In the genomic region with DNA sequence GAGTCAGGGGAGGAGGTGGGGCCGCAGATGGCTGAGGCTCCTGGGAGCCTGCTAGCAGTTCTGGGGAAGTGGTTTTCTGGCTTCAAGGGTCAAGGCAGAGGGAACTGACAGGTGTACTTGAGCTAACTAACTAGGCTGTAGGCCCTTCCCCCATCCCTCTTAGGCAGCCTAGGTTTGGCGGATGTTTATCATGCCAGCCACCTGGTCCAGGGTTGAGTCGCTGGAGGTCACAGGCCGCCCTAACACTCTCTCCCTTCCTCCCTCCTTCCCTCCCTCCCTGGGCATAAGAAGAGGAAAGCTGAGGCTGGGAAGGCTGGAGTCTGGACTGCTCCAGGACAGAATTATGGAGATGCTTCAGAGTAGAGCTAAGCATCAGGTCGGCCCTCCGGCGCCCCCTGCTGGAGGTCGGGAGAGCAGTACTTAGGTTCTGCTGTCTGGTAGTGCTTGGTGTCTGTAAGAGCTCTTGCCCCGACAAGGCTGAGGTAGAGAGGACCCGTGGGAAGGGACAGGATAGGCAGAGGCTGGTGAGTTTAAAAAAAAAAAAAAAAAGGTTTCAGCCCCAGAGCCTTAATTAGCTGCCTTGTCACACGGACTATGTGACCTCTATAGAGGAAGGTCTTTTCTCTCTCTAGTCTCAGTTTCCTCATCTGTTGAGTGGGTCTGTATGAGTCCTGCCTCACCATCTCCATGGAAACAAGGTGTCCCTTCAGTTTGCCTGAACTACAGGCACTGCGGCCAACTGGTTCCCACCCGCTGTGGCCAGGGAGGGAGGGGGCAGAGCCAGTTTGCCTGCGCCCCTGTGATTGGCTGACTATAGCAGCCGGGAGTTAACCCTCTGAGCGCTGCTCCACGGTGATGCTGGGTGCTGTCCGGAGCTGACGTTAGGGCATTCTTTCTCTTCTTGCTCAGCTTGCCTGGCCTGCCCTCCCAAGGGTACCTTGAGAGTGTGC, we compare ENCODE assay signal across 8 mouse cellular contexts. TPM values are rescaled to one million over a fixed set of nuclear protein-coding genes. Genes with fewer than 3 reads are reported as not detected.
DNase-seq lines count a peak whose midpoint lies in the region; ATAC-seq and TF ChIP-seq lines count a peak whose summit lies in the region.

No protein-coding gene starts in this region.

- peaks cover 32% of the 10 kb centered on the region for H3K4me1 ChIP-seq in bone marrow macrophage, adult 2 months (ENCODE audit: control insufficient read depth, insufficient read depth, low read length)
- H3K4me1 ChIP-seq in embryonic facial prominence, embryonic 15.5 days: peaks cover 58% of the 10 kb centered on the region
- H3K4me1 ChIP-seq in heart, embryonic 10.5 days: peaks cover 61% of the 10 kb centered on the region
- H3K4me1 ChIP-seq in kidney, embryonic 14.5 days (ENCODE audit: control insufficient read depth, insufficient read depth, low read length): peaks cover 39% of the 10 kb centered on the region
- H3K4me1 ChIP-seq in limb, embryonic 15.5 days: peaks cover 58% of the 10 kb centered on the region
- peaks cover 53% of the 10 kb centered on the region for H3K4me1 ChIP-seq in midbrain, embryonic 16.5 days (ENCODE audit: control insufficient read depth, insufficient read depth, low read length)

- H3K9ac ChIP-seq in embryonic facial prominence, embryonic 15.5 days: no peak overlapping the region
- H3K9ac ChIP-seq in kidney, embryonic 14.5 days (ENCODE audit: low read depth, low read length): peak overlapping the region; percentile 29; the same call in 1 of the 2 replicates
- H3K9ac ChIP-seq in limb, embryonic 15.5 days: no peak overlapping the region
- H3K9ac ChIP-seq in midbrain, embryonic 16.5 days (ENCODE audit: low read depth, low read length): peak overlapping the region; percentile 50

- 0 out of 2 replicates have a peak overlapping the region, but pooled peaks have one; percentile 1 for H3K27ac ChIP-seq in bone marrow macrophage, adult 2 months (ENCODE audit: insufficient read depth, low read depth, low read length)
- H3K27ac ChIP-seq in embryonic facial prominence, embryonic 15.5 days (replicated peaks): 0 out of 2 replicates have a peak overlapping the region, but pooled peaks have one; percentile 17
- H3K27ac ChIP-seq in heart, embryonic 10.5 days: peak overlapping the region; percentile 37; the same call in 1 of the 2 replicates
- H3K27ac ChIP-seq in kidney, embryonic 14.5 days (ENCODE audit: low read depth, low read length): peak overlapping the region; percentile 17; the same call in 1 of the 2 replicates
- peak overlapping the region; percentile 13; the same call in 1 of the 2 replicates for H3K27ac ChIP-seq in limb, embryonic 15.5 days
- no peak overlapping the region for H3K27ac ChIP-seq in midbrain, embryonic 16.5 days (ENCODE audit: low read length)

- peaks cover 66% of the 10 kb centered on the region for H3K36me3 ChIP-seq in embryonic facial prominence, embryonic 15.5 days
- peaks cover 92% of the 10 kb centered on the region for H3K36me3 ChIP-seq in heart, embryonic 10.5 days
- H3K36me3 ChIP-seq in kidney, embryonic 14.5 days (ENCODE audit: control insufficient read depth, insufficient read depth, low read length): peaks cover 82% of the 10 kb centered on the region
- H3K36me3 ChIP-seq in limb, embryonic 15.5 days: peaks cover 74% of the 10 kb centered on the region
- H3K36me3 ChIP-seq in midbrain, embryonic 16.5 days (ENCODE audit: control insufficient read depth, insufficient read depth, low read length): peaks cover 25% of the 10 kb centered on the region

- 7% methylated on average over 19 of the region's 19 CpGs for WGBS in embryonic facial prominence, embryonic 15.5 days
- 7% methylated on average over 19 of the region's 19 CpGs for WGBS in heart, embryonic 10.5 days
- 4% methylated on average over 19 of the region's 19 CpGs for WGBS in kidney, embryonic 14.5 days
- 5% methylated on average over 19 of the region's 19 CpGs for WGBS in limb, embryonic 15.5 days
- WGBS in midbrain, embryonic 16.5 days: 7% methylated on average over 19 of the region's 19 CpGs

- ATAC-seq in embryonic facial prominence, embryonic 15.5 days (ENCODE audit: insufficient number of reproducible peaks, low FRiP score, low TSS enrichment, low read depth): peak; percentile 87
- peak; percentile 88 for ATAC-seq in kidney, embryonic 14.5 days (ENCODE audit: low FRiP score, low TSS enrichment)
- peak; percentile 83 for ATAC-seq in limb, embryonic 15.5 days (ENCODE audit: insufficient number of reproducible peaks, low FRiP score, low TSS enrichment, low read depth)
- peak; percentile 79 for ATAC-seq in midbrain, embryonic 16.5 days

- no peaks in the 10 kb centered on the region for H3K9me3 ChIP-seq in embryonic facial prominence, embryonic 15.5 days (replicated peaks)
- H3K9me3 ChIP-seq in heart, embryonic 10.5 days: no peaks in the 10 kb centered on the region
- H3K9me3 ChIP-seq in kidney, embryonic 14.5 days (ENCODE audit: control insufficient read depth, low read length): no peaks in the 10 kb centered on the region
- H3K9me3 ChIP-seq in limb, embryonic 15.5 days: no peaks in the 10 kb centered on the region
- no peaks in the 10 kb centered on the region for H3K9me3 ChIP-seq in midbrain, embryonic 16.5 days (replicated peaks; ENCODE audit: control insufficient read depth, low read length, poor library complexity, severe bottlenecking)

- H3K4me3 ChIP-seq in bone marrow macrophage, adult 2 months (ENCODE audit: insufficient read depth, low read length): peak overlapping the region; percentile 51
- peak overlapping the region; percentile 36 for H3K4me3 ChIP-seq in embryonic facial prominence, embryonic 15.5 days (replicated peaks)
- peak overlapping the region; percentile 46 for H3K4me3 ChIP-seq in heart, embryonic 10.5 days
- peak overlapping the region; percentile 33 for H3K4me3 ChIP-seq in kidney, embryonic 14.5 days (ENCODE audit: low read length)
- H3K4me3 ChIP-seq in limb, embryonic 15.5 days: peak overlapping the region; percentile 36
- peak overlapping the region; percentile 36 for H3K4me3 ChIP-seq in midbrain, embryonic 16.5 days (ENCODE audit: low read depth, low read length)

- peak overlapping the region; percentile 56 for H3K4me2 ChIP-seq in embryonic facial prominence, embryonic 15.5 days (replicated peaks)
- peak overlapping the region; percentile 47 for H3K4me2 ChIP-seq in kidney, embryonic 14.5 days (replicated peaks; ENCODE audit: low read depth, low read length)
- peak overlapping the region; percentile 51 for H3K4me2 ChIP-seq in limb, embryonic 15.5 days
- H3K4me2 ChIP-seq in midbrain, embryonic 16.5 days (ENCODE audit: low read length): peak overlapping the region; percentile 50

- no peak for TF ChIP-seq POLR2A in bone marrow macrophage, adult 2 months (IDR thresholded peaks at IDR 0.05; ENCODE audit: borderline replicate concordance, low read depth, low read length)

- TF ChIP-seq CTCF in bone marrow macrophage, adult 2 months (IDR thresholded peaks at IDR 0.05; ENCODE audit: low read depth, low read length): peak; percentile 90

- no peaks in the 10 kb centered on the region for H3K27me3 ChIP-seq in embryonic facial prominence, embryonic 15.5 days
- H3K27me3 ChIP-seq in heart, embryonic 10.5 days (ENCODE audit: insufficient read depth, poor library complexity, severe bottlenecking): no peaks in the 10 kb centered on the region
- H3K27me3 ChIP-seq in kidney, embryonic 14.5 days (ENCODE audit: control insufficient read depth, insufficient read depth, low read length): no peaks in the 10 kb centered on the region
- H3K27me3 ChIP-seq in limb, embryonic 15.5 days: no peaks in the 10 kb centered on the region
- no peaks in the 10 kb centered on the region for H3K27me3 ChIP-seq in midbrain, embryonic 16.5 days (ENCODE audit: control insufficient read depth, insufficient read depth, low read depth, low read length)

- peak; percentile 96 to 97 for DNase-seq in B cell, adult 2 months
- peak; percentile 95 for DNase-seq in heart, embryonic 10.5 days (ENCODE audit: low spot score)
- DNase-seq in spleen, postnatal 10 days (ENCODE audit: low spot score in 2 of 2): peak; percentile 91 to 95

RNA-seq across cellular contexts. Expression of gene Setd1b, which starts 7.7 kb away (rescaled TPM):
- polyA plus RNA-seq in bone marrow macrophage, adult 2 months (2012; ENCODE audit: insufficient read depth, insufficient read length, missing spikeins): 27.3 and 28.2 TPM in 2 replicates
- polyA plus RNA-seq in embryonic facial prominence, embryonic 15.5 days (2015; fragmentation: Nextera tagmentation; extraction: Ambion mirVana): 11.4 TPM in 2 replicates
- 5.4 and 9.8 TPM in 2 replicates for polyA plus RNA-seq in heart, embryonic 10.5 days (2016; fragmentation: Nextera tagmentation; extraction: Ambion mirVana)
- polyA plus RNA-seq in kidney, embryonic 14.5 days (2014; fragmentation: Nextera tagmentation; extraction: Ambion mirVana): 16.6 and 16.7 TPM in 2 replicates
- 8.9 and 10.4 TPM in 2 replicates for polyA plus RNA-seq in limb, embryonic 15.5 days (2015; fragmentation: Nextera tagmentation; extraction: Ambion mirVana)
- polyA plus RNA-seq in midbrain, embryonic 16.5 days (2015; fragmentation: Nextera tagmentation; extraction: Ambion mirVana): 10.0 and 11.8 TPM in 2 replicates

RNA-seq across cellular contexts. Expression of gene Rhof, which starts 17.2 kb away (rescaled TPM):
- 1.8 and 2.7 TPM in 2 replicates for polyA plus RNA-seq in bone marrow macrophage, adult 2 months (2012; ENCODE audit: insufficient read depth, insufficient read length, missing spikeins)
- polyA plus RNA-seq in embryonic facial prominence, embryonic 15.5 days (2015; fragmentation: Nextera tagmentation; extraction: Ambion mirVana): 5.4 and 6.4 TPM in 2 replicates
- 1.5 and 1.7 TPM in 2 replicates for polyA plus RNA-seq in heart, embryonic 10.5 days (2016; fragmentation: Nextera tagmentation; extraction: Ambion mirVana)
- polyA plus RNA-seq in kidney, embryonic 14.5 days (2014; fragmentation: Nextera tagmentation; extraction: Ambion mirVana): 2.0 and 3.2 TPM in 2 replicates
- polyA plus RNA-seq in limb, embryonic 15.5 days (2015; fragmentation: Nextera tagmentation; extraction: Ambion mirVana): 4.9 and 5.7 TPM in 2 replicates
- polyA plus RNA-seq in midbrain, embryonic 16.5 days (2015; fragmentation: Nextera tagmentation; extraction: Ambion mirVana): 13.9 and 21.4 TPM in 2 replicates

RNA-seq across cellular contexts. Expression of gene Psmd9, which starts 19.5 kb away (rescaled TPM):
- 31.0 and 31.4 TPM in 2 replicates for polyA plus RNA-seq in bone marrow macrophage, adult 2 months (2012; ENCODE audit: insufficient read depth, insufficient read length, missing spikeins)
- polyA plus RNA-seq in embryonic facial prominence, embryonic 15.5 days (2015; fragmentation: Nextera tagmentation; extraction: Ambion mirVana): 92.3 and 95.4 TPM in 2 replicates
- polyA plus RNA-seq in heart, embryonic 10.5 days (2016; fragmentation: Nextera tagmentation; extraction: Ambion mirVana): 73.2 and 85.3 TPM in 2 replicates
- 73.9 and 79.4 TPM in 2 replicates for polyA plus RNA-seq in kidney, embryonic 14.5 days (2014; fragmentation: Nextera tagmentation; extraction: Ambion mirVana)
- polyA plus RNA-seq in limb, embryonic 15.5 days (2015; fragmentation: Nextera tagmentation; extraction: Ambion mirVana): 88.2 and 93.3 TPM in 2 replicates
- polyA plus RNA-seq in midbrain, embryonic 16.5 days (2015; fragmentation: Nextera tagmentation; extraction: Ambion mirVana): 73.6 and 77.6 TPM in 2 replicates

RNA-seq across cellular contexts. Expression of gene Hpd, which starts 32.8 kb away (rescaled TPM):
- polyA plus RNA-seq in bone marrow macrophage, adult 2 months (2012; ENCODE audit: insufficient read depth, insufficient read length, missing spikeins): not detected in 2 replicates
- polyA plus RNA-seq in embryonic facial prominence, embryonic 15.5 days (2015; fragmentation: Nextera tagmentation; extraction: Ambion mirVana): not detected in 2 replicates
- 0.35 TPM in 1 of 2 replicates, not detected in the other for polyA plus RNA-seq in heart, embryonic 10.5 days (2016; fragmentation: Nextera tagmentation; extraction: Ambion mirVana)
- polyA plus RNA-seq in kidney, embryonic 14.5 days (2014; fragmentation: Nextera tagmentation; extraction: Ambion mirVana): not detected in 2 replicates
- polyA plus RNA-seq in limb, embryonic 15.5 days (2015; fragmentation: Nextera tagmentation; extraction: Ambion mirVana): not detected in 2 replicates
- not detected in 2 replicates for polyA plus RNA-seq in midbrain, embryonic 16.5 days (2015; fragmentation: Nextera tagmentation; extraction: Ambion mirVana)

Comparison
In these comparisons a context has a peak if more than half of its experiments do, and no peak if none do; other contexts are left out.
1. H3K9ac ChIP-seq: peak in kidney, embryonic 14.5 days (single experiment) and midbrain, embryonic 16.5 days (single experiment); none in embryonic facial prominence, embryonic 15.5 days (single experiment) and limb, embryonic 15.5 days (single experiment).
2. Peak in every context shown above with its lines, with median percentiles within 50 percentile points of each other: DNase-seq, H3K4me3 ChIP-seq, ATAC-seq and H3K4me2 ChIP-seq.